Mouse (Mus musculus): ENCODE measurements at regions not wholly inside any gene's neighbourhood (a gene's known extent, or its start where the extent isn't known, plus 50 kb on each side); places are given as distances from the start of the nearest gene placed in this dataset.

GRCm38 (mm10) chr9:112725103-112725502 lies 489.4 kb upstream of the Arpp21 start:
- DNase-seq (ENCODE audit: low spot score), result no peak

GRCm38 (mm10) chr9:112723346-112723745 lies 487.6 kb upstream of the Arpp21 start:
- no peak for DNase-seq (ENCODE audit: low spot score)

GRCm38 (mm10) chr9:112722501-112722900 lies 486.8 kb upstream of the Arpp21 start:
- no peak for DNase-seq (ENCODE audit: low spot score)

GRCm38 (mm10) chr9:112715197-112715762 lies 479.5 kb upstream of the Arpp21 start:
- DNase-seq (ENCODE audit: low spot score), result no peak

- no peak for DNase-seq (ENCODE audit: low spot score)
Measured at GRCm38 (mm10) chr9:112678866-112679265, 443.1 kb upstream of the Arpp21 start.

GRCm38 (mm10) chr9:112675232-112675631 lies 439.5 kb upstream of the Arpp21 start:
- DNase-seq (ENCODE audit: low spot score), result no peak

Measured in left cerebral cortex, adult 11 months (tissue).